Mouse (Mus musculus): Measurements from ENCODE around the gene Mmp13. TPM values are rescaled to one million over a fixed set of nuclear protein-coding genes. Genes with fewer than 3 reads are reported as not detected.
"Not testable (repeated sequence)": the region's sequence is repeated elsewhere in the genome, so short reads cannot be mapped to it uniquely, and the experiment has no call there.

Gene Mmp13
- polyA plus RNA-seq (2016; fragmentation: Nextera tagmentation; extraction: Ambion mirVana), result not detected in 2 replicates

- H3K27ac ChIP-seq, result no peak within 1 kb of the TSS
- no peak for ATAC-seq (ENCODE audit: insufficient number of reproducible peaks, insufficient read depth, low FRiP score, low TSS enrichment, low read depth)
- H3K9me3 ChIP-seq, result no peaks in the 10 kb centered on the region
- H3K4me1 ChIP-seq (replicated peaks), result no peaks in the 10 kb centered on the region
- H3K4me2 ChIP-seq, result no peak within 1 kb of the TSS
- no peak within 1 kb of the TSS for H3K9ac ChIP-seq (replicated peaks)
- no peaks in the 10 kb centered on the region for H3K27me3 ChIP-seq
- 91% methylated on average over 1 of the region's 1 CpGs for WGBS
- H3K36me3 ChIP-seq, result no peaks in the 10 kb centered on the region
- no peak within 1 kb of the TSS for H3K4me3 ChIP-seq (replicated peaks)
Measured at GRCm38 (mm10) chr9:7272214-7272613, at the start of gene Mmp13. TSS of gene Mmp13 (plus strand) at chr9:7272514.

- Histone ChIP-seq H3K27me3 (no peaks in the 10 kb centered on the region), H3K4me3 (replicated peaks) (no peak overlapping the region), H3K9ac (replicated peaks) (no peak overlapping the region), H3K27ac (no peak overlapping the region), H3K4me1 (replicated peaks) (no peaks in the 10 kb centered on the region), H3K36me3 (no peaks in the 10 kb centered on the region), H3K4me2 (no peak overlapping the region), H3K9me3 (no peaks in the 10 kb centered on the region)
- 90% methylated on average over 1 of the region's 1 CpGs for WGBS
- no peak for ATAC-seq (ENCODE audit: insufficient number of reproducible peaks, insufficient read depth, low FRiP score, low TSS enrichment, low read depth)
Measured at GRCm38 (mm10) chr9:7238619-7239018, 33.7 kb upstream of the Mmp13 start.

- Histone ChIP-seq H3K27me3 (no peaks in the 10 kb centered on the region), H3K9me3 (no peaks in the 10 kb centered on the region), H3K4me2 (no peak overlapping the region), H3K4me1 (replicated peaks) (no peaks in the 10 kb centered on the region), H3K4me3 (replicated peaks) (no peak overlapping the region), H3K9ac (replicated peaks) (no peak overlapping the region), H3K36me3 (no peaks in the 10 kb centered on the region), H3K27ac (no peak overlapping the region)
- ATAC-seq (ENCODE audit: insufficient number of reproducible peaks, insufficient read depth, low FRiP score, low TSS enrichment, low read depth), result no peak
- 86% methylated on average over 2 of the region's 2 CpGs for WGBS
Measured at GRCm38 (mm10) chr9:7239967-7240366, 32.3 kb upstream of the Mmp13 start.

- no peak for ATAC-seq (ENCODE audit: insufficient number of reproducible peaks, insufficient read depth, low FRiP score, low TSS enrichment, low read depth)
- no peaks in the 10 kb centered on the region for H3K9me3 ChIP-seq
- H3K27me3 ChIP-seq, result no peaks in the 10 kb centered on the region
- WGBS, result 35% methylated on average over 1 of the region's 1 CpGs
- no peak overlapping the region for H3K9ac ChIP-seq (replicated peaks)
- H3K4me1 ChIP-seq (replicated peaks), result no peaks in the 10 kb centered on the region
- no peak overlapping the region for H3K4me2 ChIP-seq
- no peak overlapping the region for H3K4me3 ChIP-seq (replicated peaks)
- H3K36me3 ChIP-seq, result no peaks in the 10 kb centered on the region
- H3K27ac ChIP-seq, result no peak overlapping the region
Measured at GRCm38 (mm10) chr9:7252797-7253654, 19.3 kb upstream of the Mmp13 start.

GRCm38 (mm10) chr9:7261667-7262066 is 10.6 kb upstream of the Mmp13 start:
- Histone ChIP-seq H3K36me3 (no peaks in the 10 kb centered on the region), H3K27ac (no peak overlapping the region), H3K9me3 (no peaks in the 10 kb centered on the region), H3K4me2 (no peak overlapping the region), H3K4me3 (replicated peaks) (no peak overlapping the region), H3K9ac (replicated peaks) (no peak overlapping the region), H3K27me3 (no peaks in the 10 kb centered on the region), H3K4me1 (replicated peaks) (no peaks in the 10 kb centered on the region)
- WGBS, result 92% methylated on average over 1 of the region's 1 CpGs
- ATAC-seq (ENCODE audit: insufficient number of reproducible peaks, insufficient read depth, low FRiP score, low TSS enrichment, low read depth), result no peak

- WGBS, result 47% methylated on average over 3 of the region's 3 CpGs
- H3K27ac ChIP-seq, result no peak overlapping the region
- no peak overlapping the region for H3K9ac ChIP-seq (replicated peaks)
- no peaks in the 10 kb centered on the region for H3K27me3 ChIP-seq
- no peak overlapping the region for H3K4me3 ChIP-seq (replicated peaks)
- no peak for ATAC-seq (ENCODE audit: insufficient number of reproducible peaks, insufficient read depth, low FRiP score, low TSS enrichment, low read depth)
- no peaks in the 10 kb centered on the region for H3K36me3 ChIP-seq
- no peaks in the 10 kb centered on the region for H3K9me3 ChIP-seq
- H3K4me2 ChIP-seq, result no peak overlapping the region
- no peaks in the 10 kb centered on the region for H3K4me1 ChIP-seq (replicated peaks)
Measured at GRCm38 (mm10) chr9:7270071-7270470, 2.2 kb upstream of the Mmp13 start.

- no peaks in the 10 kb centered on the region for H3K36me3 ChIP-seq
- no peak for ATAC-seq (ENCODE audit: insufficient number of reproducible peaks, insufficient read depth, low FRiP score, low TSS enrichment, low read depth)
- no peaks in the 10 kb centered on the region for H3K4me1 ChIP-seq (replicated peaks)
- H3K4me2 ChIP-seq, result no peak overlapping the region
- H3K9ac ChIP-seq (replicated peaks), result no peak overlapping the region
- H3K4me3 ChIP-seq (replicated peaks), result no peak overlapping the region
- no peak overlapping the region for H3K27ac ChIP-seq
- no peaks in the 10 kb centered on the region for H3K9me3 ChIP-seq
- WGBS, result 88% methylated on average over 7 of the region's 7 CpGs
- no peaks in the 10 kb centered on the region for H3K27me3 ChIP-seq
Measured at GRCm38 (mm10) chr9:7282565-7283302, 10.4 kb downstream of the Mmp13 start.

- H3K9ac ChIP-seq (replicated peaks); ATAC-seq (ENCODE audit: insufficient number of reproducible peaks, insufficient read depth, low FRiP score, low TSS enrichment, low read depth); H3K36me3 ChIP-seq; H3K27me3 ChIP-seq; H3K4me2 ChIP-seq; H3K27ac ChIP-seq; H3K4me1 ChIP-seq (replicated peaks); H3K9me3 ChIP-seq; H3K4me3 ChIP-seq (replicated peaks): not testable (repeated sequence)
- WGBS, result 94% methylated on average over 2 of the region's 2 CpGs
Measured at GRCm38 (mm10) chr9:7283303-7283684, 11.0 kb downstream of the Mmp13 start.

GRCm38 (mm10) chr9:7289501-7289900 is 17.2 kb downstream of the Mmp13 start:
- no peak for ATAC-seq (ENCODE audit: insufficient number of reproducible peaks, insufficient read depth, low FRiP score, low TSS enrichment, low read depth)
- no peaks in the 10 kb centered on the region for H3K4me1 ChIP-seq (replicated peaks)
- H3K27ac ChIP-seq, result no peak overlapping the region
- 79% methylated on average over 2 of the region's 2 CpGs for WGBS
- H3K36me3 ChIP-seq, result no peaks in the 10 kb centered on the region
- no peaks in the 10 kb centered on the region for H3K27me3 ChIP-seq
- no peak overlapping the region for H3K4me2 ChIP-seq
- no peaks in the 10 kb centered on the region for H3K9me3 ChIP-seq
- no peak overlapping the region for H3K9ac ChIP-seq (replicated peaks)
- H3K4me3 ChIP-seq (replicated peaks), result no peak overlapping the region

GRCm38 (mm10) chr9:7289901-7290300 is 17.6 kb downstream of the Mmp13 start:
- H3K36me3 ChIP-seq, result no peaks in the 10 kb centered on the region

GRCm38 (mm10) chr9:7292132-7292531 is 19.8 kb downstream of the Mmp13 start:
- no peaks in the 10 kb centered on the region for H3K36me3 ChIP-seq
- no peaks in the 10 kb centered on the region for H3K9me3 ChIP-seq
- no peak for ATAC-seq (ENCODE audit: insufficient number of reproducible peaks, insufficient read depth, low FRiP score, low TSS enrichment, low read depth)
- no peak overlapping the region for H3K4me3 ChIP-seq (replicated peaks)
- no peak overlapping the region for H3K4me2 ChIP-seq
- 32% methylated on average over 1 of the region's 1 CpGs for WGBS
- no peaks in the 10 kb centered on the region for H3K4me1 ChIP-seq (replicated peaks)
- H3K27me3 ChIP-seq, result no peaks in the 10 kb centered on the region
- no peak overlapping the region for H3K9ac ChIP-seq (replicated peaks)
- H3K27ac ChIP-seq, result no peak overlapping the region

More at GRCm38 (mm10) chr9:7289901-7290300, 17.6 kb downstream of the Mmp13 start:
- no peak overlapping the region for H3K27ac ChIP-seq
- H3K4me1 ChIP-seq (replicated peaks), result no peaks in the 10 kb centered on the region
- no peak overlapping the region for H3K9ac ChIP-seq (replicated peaks)
- no peaks in the 10 kb centered on the region for H3K9me3 ChIP-seq
- H3K4me2 ChIP-seq, result no peak overlapping the region
- no peak overlapping the region for H3K4me3 ChIP-seq (replicated peaks)
- H3K27me3 ChIP-seq, result no peaks in the 10 kb centered on the region
- 91% methylated on average over 12 of the region's 12 CpGs for WGBS
- ATAC-seq (ENCODE audit: insufficient number of reproducible peaks, insufficient read depth, low FRiP score, low TSS enrichment, low read depth), result no peak

All from limb, embryonic 12.5 days (tissue).